Mouse (Mus musculus): ENCODE data around the gene Dzip3. TPM values are rescaled to one million over a fixed set of nuclear protein-coding genes. Genes with fewer than 3 reads are reported as not detected.

Dzip3 gene
- polyA plus RNA-seq, 1 experiment, result 2.8 TPM

DNA sequence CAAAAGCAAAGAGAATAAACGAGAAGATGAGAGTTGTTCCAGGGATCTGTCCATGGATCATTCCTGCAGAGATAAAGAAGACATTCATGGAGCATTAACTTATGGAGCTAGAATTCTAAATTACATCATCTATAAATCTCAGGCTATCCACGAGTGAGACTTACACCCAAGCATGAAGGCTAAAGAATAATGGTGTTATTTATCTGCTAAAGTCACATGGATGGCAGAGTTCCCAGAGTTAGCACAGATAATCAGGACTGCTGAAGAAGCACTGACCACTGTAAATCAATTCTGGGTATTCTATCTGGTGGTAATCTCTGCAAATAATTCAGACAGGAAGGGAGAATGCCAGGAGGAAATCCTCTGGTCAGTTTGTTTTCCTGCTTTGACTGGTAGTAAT lies 103.2 kb downstream of the Dzip3 start:
- H3K27me3 ChIP-seq (ENCODE audit: control insufficient read depth, insufficient read depth, insufficient read length), result no peaks in the 10 kb centered on the region
- H3K4me3 ChIP-seq, result no peak overlapping the region
- H3K36me3 ChIP-seq (ENCODE audit: control insufficient read depth, insufficient read depth), result no peaks in the 10 kb centered on the region
- H3ac ChIP-seq (ENCODE audit: control insufficient read depth, insufficient read length), result no peak overlapping the region
- TF ChIP-seq MYOD1 (IDR thresholded peaks at IDR 0.05; ENCODE audit: control insufficient read depth in 1 of 3, insufficient read length in 2 of 3, low read depth in 2 of 3) (no peak), SRF (IDR thresholded peaks at IDR 0.05; ENCODE audit: control insufficient read depth, insufficient read length, low read depth) (no peak), USF1 (IDR thresholded peaks at IDR 0.05; ENCODE audit: low read depth) (no peak), E2F4 (IDR thresholded peaks at IDR 0.05; ENCODE audit: insufficient read depth) (no peak), POLR2A (IDR thresholded peaks at IDR 0.05; ENCODE audit: insufficient read length, low read depth) (no peak), CEBPB (IDR thresholded peaks at IDR 0.05; ENCODE audit: insufficient read depth, poor library complexity, severe bottlenecking) (no peak), TCF3 (IDR thresholded peaks at IDR 0.05; ENCODE audit: insufficient read length, low read depth) (no peak), MYOG (IDR thresholded peaks at IDR 0.05; ENCODE audit: control insufficient read depth in 1 of 3, insufficient read depth in 1 of 3, insufficient read length in 2 of 3, low read depth in 2 of 3) (no peak), MAX (IDR thresholded peaks at IDR 0.05; ENCODE audit: low read depth) (no peak), POLR2AphosphoS2 (IDR thresholded peaks at IDR 0.05; ENCODE audit: insufficient read length, low read depth) (no peak), REST (IDR thresholded peaks at IDR 0.05; ENCODE audit: insufficient read depth, insufficient read length) (no peak), TCF12 (IDR thresholded peaks at IDR 0.05; ENCODE audit: insufficient read depth, poor library complexity, severe bottlenecking) (no peak)
- H3K4me2 ChIP-seq (ENCODE audit: low read depth), result no peak overlapping the region
- H3K79me2 ChIP-seq (ENCODE audit: control insufficient read depth, insufficient read depth), result no peaks in the 10 kb centered on the region

Other genes starting within 250 kb of the Dzip3 start
- not detected for gene Trat1, start 222.1 kb downstream of the Dzip3 start, polyA plus RNA-seq (2012; fragmentation: generic; extraction: Trizol)
- not detected for gene Retnlb, start 177.3 kb downstream of the Dzip3 start, polyA plus RNA-seq (2012; fragmentation: generic; extraction: Trizol)
- not detected for gene Retnla, start 151.6 kb downstream of the Dzip3 start, polyA plus RNA-seq (2012; fragmentation: generic; extraction: Trizol)
- gene Retnlg, start 121.5 kb downstream of the Dzip3 start, polyA plus RNA-seq (2012; fragmentation: generic; extraction: Trizol), result not detected
- gene Cip2a, start within 50 bp of the Dzip3 start, polyA plus RNA-seq (2012; fragmentation: generic; extraction: Trizol), result 4.6 TPM
- gene Myh15, start 63.3 kb upstream of the Dzip3 start, polyA plus RNA-seq (2012; fragmentation: generic; extraction: Trizol), result not detected

All from myocyte (in vitro differentiated cells).